Mouse (Mus musculus) embryonic stem cell, embryonic (primary cell): ENCODE data around the gene Glb1l3.

Source experiments
- CTCF ChIA-PET, 4 experiments: fragments of 300-600 bp in 2 of 4; fragments of 350-600 bp in 2 of 4; sonication (Branson Sonifier 250); formaldehyde crosslinking; loops; one replicate each; lab custom pipeline; 2022; ENCODE audit warnings: inconsistent platforms in 2 of 4; lab: Charles Lee
- POLR2A ChIA-PET, 4 experiments: fragments of 300-600 bp in 2 of 4; fragments of 350-600 bp in 2 of 4; sonication (Branson Sonifier 250); formaldehyde crosslinking; loops; one replicate each; lab custom pipeline; 2022; ENCODE audit warnings: antibody characterized with exemption in 4 of 4, inconsistent platforms in 1 of 4; lab: Charles Lee

Gene Glb1l3

DNA sequence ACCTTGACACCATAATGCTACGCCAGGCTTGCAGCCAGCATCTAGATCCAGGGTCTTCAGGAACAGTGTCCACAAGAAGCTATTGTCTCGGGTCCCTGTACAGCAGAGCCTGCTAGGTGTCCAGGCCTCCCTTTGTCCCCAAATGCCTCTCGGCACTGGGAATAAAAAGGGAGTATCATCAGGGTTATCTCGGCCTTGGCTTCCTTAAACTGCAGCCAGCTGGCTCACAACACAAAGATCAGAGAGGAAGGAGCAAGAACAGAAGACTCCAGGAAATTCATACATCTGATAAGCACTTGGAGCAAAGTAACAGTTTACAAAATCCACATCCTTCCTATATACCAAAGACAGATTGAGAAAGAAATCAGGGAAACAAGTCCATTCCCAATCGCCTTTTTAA, at the start of gene Glb1l3:
Gene Glb1l3, minus strand, starts transcription at position 140 of the 400 bp plus-strand sequence.
- ChIA-PET POLR2A (no interaction called here), CTCF (no interaction called here)

GRCm38 (mm10) chr9:26869856-26870255, 9.2 kb upstream of the Glb1l3 start:
- POLR2A ChIA-PET = interaction anchor here in 1 of 4 experiments (0.9 kb wide), 1 partner anchor 19 kb away, joined by 5 read pairs; no protein-coding TSS in a partner anchor
- CTCF ChIA-PET = interaction anchor here in 1 of 4 experiments (0.6 kb wide), 1 partner anchor 187 kb away, joined by 3 read pairs; no protein-coding TSS in a partner anchor

- POLR2A ChIA-PET = no interaction called here
Measured at GRCm38 (mm10) chr9:26831089-26831488, 29.6 kb downstream of the Glb1l3 start.

DNA sequence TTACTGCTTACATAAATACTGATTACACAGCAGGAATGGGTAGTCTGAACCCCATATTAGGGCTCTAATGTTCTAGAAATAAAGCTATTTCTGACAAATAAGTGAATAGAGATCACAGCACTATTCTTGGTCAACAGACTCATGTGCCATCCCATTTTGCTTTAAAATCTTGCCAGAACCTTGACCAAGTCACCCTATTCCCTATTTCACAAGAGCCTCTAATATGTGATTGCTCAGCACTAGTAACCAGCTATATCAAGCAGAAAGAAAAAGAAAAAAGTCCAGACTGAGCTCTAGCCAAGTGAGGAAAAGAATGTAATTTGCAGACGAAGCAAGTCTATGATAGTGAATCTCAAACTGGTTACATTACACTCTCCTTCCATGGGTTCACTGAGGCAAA, 40.7 kb downstream of the Glb1l3 start:
- ChIA-PET CTCF (no interaction called here), POLR2A (interaction anchor here in 1 of 4 experiments (0.6 kb wide), 1 partner anchor 13 kb away, joined by 3 read pairs; no protein-coding TSS in a partner anchor)

More at GRCm38 (mm10) chr9:26831089-26831488, 29.6 kb downstream of the Glb1l3 start:
- CTCF ChIA-PET = no interaction called here

DNA sequence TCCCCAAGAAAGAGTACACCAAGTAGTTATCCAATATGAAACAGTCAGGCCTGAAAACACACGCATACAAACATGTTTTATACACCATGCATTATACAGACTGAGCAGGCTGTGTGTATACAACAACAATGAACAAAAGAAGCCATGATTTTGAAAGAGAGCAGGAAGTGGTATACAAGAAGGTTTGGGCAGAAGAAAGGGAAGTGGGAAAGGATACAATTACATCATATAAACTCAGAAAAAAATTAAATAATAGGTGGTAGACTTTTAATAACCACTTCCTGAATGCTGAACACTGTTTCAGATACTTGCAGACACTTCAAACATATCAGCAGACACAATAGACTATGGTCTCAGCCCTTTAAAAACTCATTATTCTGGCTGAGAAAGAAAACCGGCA, 52.0 kb downstream of the Glb1l3 start:
- ChIA-PET CTCF (no interaction called here), POLR2A (no interaction called here)

- ChIA-PET POLR2A (interaction anchor here in 2 of 4 experiments (0.6 to 1.5 kb wide), 5 partner anchors 8 to 190 kb away, joined by 3 to 4 read pairs (median 3); no protein-coding TSS in a partner anchor), CTCF (interaction anchor here in 2 of 4 experiments (0.6 to 0.7 kb wide), 2 partner anchors 225 to 499 kb away, joined by 3 read pairs; no protein-coding TSS in a partner anchor)
Measured at GRCm38 (mm10) chr9:26805935-26806666, 54.6 kb downstream of the Glb1l3 start, which contains the start of gene Glb1l2. Gene Glb1l2, minus strand, starts transcription at chr9:26806468.

GRCm38 (mm10) chr9:26804321-26804720, 56.4 kb downstream of the Glb1l3 start:
- ChIA-PET POLR2A (interaction anchor here in 1 of 4 experiments (0.6 kb wide), 1 partner anchor 1219 kb away, joined by 6 read pairs; no protein-coding TSS in a partner anchor), CTCF (interaction anchor here in 1 of 4 experiments (0.5 kb wide), 1 partner anchor 150 kb away, joined by 3 read pairs; no protein-coding TSS in a partner anchor)

GRCm38 (mm10) chr9:26800357-26800756, 60.3 kb downstream of the Glb1l3 start:
- ChIA-PET CTCF (no interaction called here), POLR2A (interaction anchor here in 1 of 4 experiments (0.6 kb wide), 1 partner anchor 73 kb away, joined by 3 read pairs; no protein-coding TSS in a partner anchor)

DNA sequence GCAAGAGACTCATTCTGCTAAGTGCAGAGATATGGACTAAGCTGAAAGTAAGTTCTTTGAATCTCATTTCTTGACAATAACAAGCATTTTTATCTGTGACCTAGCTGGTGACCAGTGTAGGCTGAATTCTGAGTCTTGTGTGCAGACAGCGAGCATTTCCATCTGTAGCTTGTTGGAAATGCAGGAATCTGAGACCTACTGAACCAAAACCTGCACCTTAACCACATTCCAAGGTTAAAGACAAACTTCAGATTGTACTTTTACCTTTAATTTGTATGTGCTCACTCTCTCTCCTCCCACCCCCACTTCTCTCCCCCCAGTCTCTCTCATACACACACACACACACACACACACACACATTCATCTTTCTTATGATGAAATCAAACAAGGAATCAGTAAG, 62.0 kb downstream of the Glb1l3 start:
- ChIA-PET POLR2A (interaction anchor here in 2 of 4 experiments (0.6 to 1.0 kb wide), 2 partner anchors 8 to 382 kb away, joined by 4 read pairs; partner anchors contain the start of gene Glb1l2 (in 1 of the 2)), CTCF (no interaction called here)

GRCm38 (mm10) chr9:26798205-26798604, 62.5 kb downstream of the Glb1l3 start:
- CTCF ChIA-PET = interaction anchor here in 1 of 4 experiments (0.5 kb wide), 1 partner anchor 125 kb away, joined by 3 read pairs; no protein-coding TSS in a partner anchor
- POLR2A ChIA-PET = interaction anchor here in 2 of 4 experiments (0.6 to 1.0 kb wide), 3 partner anchors 8 to 381 kb away, joined by 4 to 5 read pairs (median 4); partner anchors contain the start of gene Glb1l2 (in 1 of the 2)

DNA sequence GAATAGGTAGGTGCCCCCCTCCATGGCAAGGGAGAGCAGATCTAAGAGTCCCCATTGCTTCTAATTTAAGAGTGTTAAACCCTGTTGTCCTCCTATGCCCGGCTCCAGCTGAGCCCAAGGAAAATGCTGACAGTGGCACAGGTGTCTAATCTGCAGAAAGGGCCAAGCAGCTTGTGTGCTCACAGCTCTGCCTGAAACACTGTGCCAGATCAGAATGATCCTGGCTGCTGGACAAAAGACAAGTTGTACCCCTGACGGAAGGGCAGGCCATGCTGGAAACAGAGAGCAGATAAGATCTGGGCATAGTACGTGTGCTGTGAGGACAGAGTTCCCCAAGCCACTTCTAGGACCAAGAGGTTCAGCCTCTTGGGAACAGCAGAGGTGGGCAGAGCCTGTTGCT, 67.9 kb downstream of the Glb1l3 start:
- ChIA-PET CTCF (no interaction called here), POLR2A (no interaction called here)

DNA sequence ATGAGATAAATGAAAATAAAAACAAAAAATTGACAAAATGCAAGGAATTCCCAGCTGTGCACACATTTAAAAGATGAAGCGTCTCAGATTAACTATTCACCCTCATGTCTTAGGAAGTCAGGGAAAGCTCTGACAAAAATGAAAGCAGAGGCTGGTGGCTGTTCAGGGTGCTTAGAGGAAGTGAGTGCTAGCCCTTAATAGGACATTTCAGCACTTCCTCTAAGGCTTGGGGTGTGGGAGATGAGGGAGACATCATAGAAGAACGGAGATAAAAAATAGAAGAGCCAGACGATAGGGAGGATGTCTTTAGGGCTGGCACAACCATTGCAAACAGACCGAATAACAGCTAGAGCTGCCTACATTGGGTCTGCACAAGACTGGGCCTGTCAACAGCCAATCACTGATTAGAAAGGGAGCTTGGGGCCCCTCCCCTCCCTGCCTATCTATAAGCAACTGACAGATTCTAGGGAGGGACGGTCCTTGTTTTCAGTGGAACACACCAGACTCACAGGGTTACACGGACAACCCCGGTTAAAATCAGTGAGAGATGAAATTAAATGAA, 77.2 kb downstream of the Glb1l3 start:
- ChIA-PET CTCF (no interaction called here), POLR2A (interaction anchor here in 1 of 4 experiments (0.5 kb wide), 1 partner anchor 14 kb away, joined by 5 read pairs; no protein-coding TSS in a partner anchor)

GRCm38 (mm10) chr9:26778421-26778820, 82.3 kb downstream of the Glb1l3 start:
- ChIA-PET POLR2A (no interaction called here), CTCF (no interaction called here)

- ChIA-PET POLR2A (interaction anchor here in 1 of 4 experiments (1.1 kb wide), 1 partner anchor 16 kb away, joined by 4 read pairs; no protein-coding TSS in a partner anchor), CTCF (interaction anchor here in 1 of 4 experiments (0.7 kb wide), 1 partner anchor 1077 kb away, joined by 3 read pairs; no protein-coding TSS in a partner anchor)
Measured at GRCm38 (mm10) chr9:26776122-26776902, 84.4 kb downstream of the Glb1l3 start.

DNA sequence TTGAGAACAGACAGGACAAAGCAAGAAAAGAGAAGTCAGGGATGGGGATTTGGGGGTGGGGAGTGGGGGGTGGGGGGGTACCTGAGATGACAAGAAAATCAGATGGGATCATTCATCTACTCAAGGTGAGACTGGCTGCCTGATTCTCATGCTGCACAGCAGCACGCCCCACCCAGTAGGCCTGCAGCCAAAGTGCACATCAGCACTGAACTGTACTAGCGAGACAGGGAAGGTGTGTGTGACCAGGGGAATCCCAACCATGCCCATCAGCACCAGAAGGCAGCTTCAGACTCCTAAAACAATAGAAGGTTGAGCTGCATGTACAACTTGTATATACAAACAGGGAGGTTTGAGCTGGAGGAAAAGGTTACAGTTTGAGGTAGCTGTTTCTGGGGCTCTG, 85.0 kb downstream of the Glb1l3 start:
- ChIA-PET CTCF (interaction anchor here in 1 of 4 experiments (0.7 kb wide), 1 partner anchor 1076 kb away, joined by 3 read pairs; no protein-coding TSS in a partner anchor), POLR2A (interaction anchor here in 1 of 4 experiments (1.1 kb wide), 1 partner anchor 15 kb away, joined by 4 read pairs; no protein-coding TSS in a partner anchor)

GRCm38 (mm10) chr9:26768181-26768580, 92.5 kb downstream of the Glb1l3 start:
- ChIA-PET POLR2A (interaction anchor here in 1 of 4 experiments (0.7 kb wide), 1 partner anchor 538 kb away, joined by 3 read pairs; no protein-coding TSS in a partner anchor), CTCF (no interaction called here)
